Mouse (Mus musculus): Measurements from ENCODE around the gene Kat2a. TPM values are rescaled to one million over a fixed set of nuclear protein-coding genes. Genes with fewer than 3 reads are reported as not detected.
A peak's percentile ranks its signal among the peaks of the same experiment; 100 is the strongest.
"Not testable (repeated sequence)": the region's sequence is repeated elsewhere in the genome, so short reads cannot be mapped to it uniquely, and the experiment has no call there.

The Kat2a gene
- polyA plus RNA-seq, 1 experiment from 2014 or later, result 62.2 TPM

DNA sequence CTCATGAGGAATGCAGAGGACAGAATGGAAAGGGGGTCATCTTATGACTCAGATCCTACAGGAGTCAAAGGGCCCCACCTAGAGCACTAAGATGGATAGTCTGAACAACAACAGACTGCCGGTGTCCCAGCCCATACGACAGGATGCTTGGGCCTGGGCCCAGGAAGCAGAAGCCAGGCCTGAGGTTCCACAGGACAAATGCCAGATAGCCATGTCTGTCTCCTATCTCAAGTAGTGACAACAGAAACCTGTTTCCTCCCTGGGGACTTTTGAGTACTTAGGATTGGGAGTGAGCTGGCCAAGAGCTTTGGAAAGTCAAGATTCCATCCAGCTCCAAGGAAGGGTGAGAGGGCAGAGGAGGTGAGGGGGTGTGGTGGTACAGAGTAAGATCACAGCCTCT is 40.3 kb downstream of the Kat2a start:
- H3K4me3 ChIP-seq (ENCODE audit: low read length), result no peak overlapping the region
- H3K9ac ChIP-seq (ENCODE audit: low read depth, low read length), result no peak overlapping the region
- no peak overlapping the region for H3K4me2 ChIP-seq (ENCODE audit: low read length)
- H3K9me3 ChIP-seq (ENCODE audit: control insufficient read depth, low read length), result 0 out of 2 replicates have a peak, but pooled peaks cover 2% of the 10 kb centered on the region
- H3K27ac ChIP-seq (ENCODE audit: low read depth, low read length), result no peak overlapping the region
- no peaks in the 10 kb centered on the region for H3K36me3 ChIP-seq (ENCODE audit: control insufficient read depth, insufficient read depth, low read length)
- ATAC-seq, result no peak
- H3K27me3 ChIP-seq (replicated peaks; ENCODE audit: control insufficient read depth, insufficient read depth, low read length), result 0 out of 2 replicates have a peak, but pooled peaks cover 2% of the 10 kb centered on the region
- peaks cover 4% of the 10 kb centered on the region; the same call in 1 of the 2 replicates for H3K4me1 ChIP-seq (ENCODE audit: control insufficient read depth, insufficient read depth, low read depth, low read length)
- WGBS, result 49% methylated on average over 2 of the region's 2 CpGs

DNA sequence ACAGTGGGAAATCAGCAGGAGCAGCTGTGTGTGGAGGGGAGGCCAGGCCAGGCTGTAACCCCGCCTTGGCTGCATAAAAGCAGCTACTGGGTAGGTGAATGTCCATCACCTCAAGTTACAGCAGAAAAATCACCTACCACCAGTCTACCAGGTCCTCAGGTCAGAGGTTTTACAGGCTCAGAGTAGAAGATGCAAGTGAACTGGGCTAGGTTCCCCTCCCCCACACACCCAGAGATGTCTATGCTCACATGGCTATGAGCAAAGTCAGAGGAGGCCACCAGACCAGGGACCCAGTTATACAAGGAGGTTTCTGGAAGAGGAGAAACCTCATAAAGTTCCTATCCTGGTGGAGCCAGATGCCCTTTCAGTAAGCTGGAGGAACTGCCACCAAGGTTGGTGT is 41.2 kb downstream of the Kat2a start:
- Histone ChIP-seq H3K27ac (ENCODE audit: low read depth, low read length) (no peak overlapping the region), H3K36me3 (ENCODE audit: control insufficient read depth, insufficient read depth, low read length) (no peaks in the 10 kb centered on the region)
- WGBS, result 71% methylated on average over 1 of the region's 1 CpGs

DNA sequence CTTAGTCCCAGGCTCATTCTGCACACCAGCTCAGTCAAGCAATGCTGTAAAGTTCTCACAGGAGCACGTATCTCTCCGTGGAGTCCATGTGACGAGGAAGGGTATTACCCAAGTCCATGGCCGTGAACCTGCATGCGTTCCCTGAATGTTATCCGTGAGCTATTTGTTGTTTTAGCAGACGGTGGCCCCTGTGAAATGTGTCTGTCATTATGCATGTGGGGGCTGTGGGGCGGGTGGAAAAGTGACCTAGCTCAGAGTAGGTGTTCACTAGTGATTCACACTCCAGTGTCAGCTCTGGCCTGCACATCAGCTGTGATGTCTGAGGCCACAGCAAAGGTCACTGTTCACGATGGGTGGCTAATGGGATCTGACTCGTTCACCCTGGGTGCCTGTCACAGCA is 52.5 kb downstream of the Kat2a start:
- Histone ChIP-seq H3K9me3 (ENCODE audit: control insufficient read depth, low read length) (no peaks in the 10 kb centered on the region), H3K4me2 (ENCODE audit: low read length) (no peak overlapping the region), H3K27me3 (replicated peaks; ENCODE audit: control insufficient read depth, insufficient read depth, low read length) (no peaks in the 10 kb centered on the region), H3K9ac (ENCODE audit: low read depth, low read length) (no peak overlapping the region), H3K36me3 (ENCODE audit: control insufficient read depth, insufficient read depth, low read length) (no peaks in the 10 kb centered on the region), H3K27ac (ENCODE audit: low read depth, low read length) (no peak overlapping the region), H3K4me3 (ENCODE audit: low read length) (no peak overlapping the region), H3K4me1 (ENCODE audit: control insufficient read depth, insufficient read depth, low read depth, low read length) (no peaks in the 10 kb centered on the region; the same call in 1 of the 2 replicates)
- WGBS, result 76% methylated on average over 10 of the region's 10 CpGs
- ATAC-seq, result no peak

More for the DNA sequence above, 41.2 kb downstream of the Kat2a start:
- Histone ChIP-seq H3K9me3 (ENCODE audit: control insufficient read depth, low read length) (0 out of 2 replicates have a peak, but pooled peaks cover 2% of the 10 kb centered on the region), H3K4me1 (ENCODE audit: control insufficient read depth, insufficient read depth, low read depth, low read length) (peaks cover 4% of the 10 kb centered on the region; the same call in 1 of the 2 replicates), H3K9ac (ENCODE audit: low read depth, low read length) (no peak overlapping the region), H3K4me2 (ENCODE audit: low read length) (no peak overlapping the region), H3K4me3 (ENCODE audit: low read length) (no peak overlapping the region), H3K27me3 (replicated peaks; ENCODE audit: control insufficient read depth, insufficient read depth, low read length) (0 out of 2 replicates have a peak, but pooled peaks cover 2% of the 10 kb centered on the region)
- ATAC-seq, result no peak

DNA sequence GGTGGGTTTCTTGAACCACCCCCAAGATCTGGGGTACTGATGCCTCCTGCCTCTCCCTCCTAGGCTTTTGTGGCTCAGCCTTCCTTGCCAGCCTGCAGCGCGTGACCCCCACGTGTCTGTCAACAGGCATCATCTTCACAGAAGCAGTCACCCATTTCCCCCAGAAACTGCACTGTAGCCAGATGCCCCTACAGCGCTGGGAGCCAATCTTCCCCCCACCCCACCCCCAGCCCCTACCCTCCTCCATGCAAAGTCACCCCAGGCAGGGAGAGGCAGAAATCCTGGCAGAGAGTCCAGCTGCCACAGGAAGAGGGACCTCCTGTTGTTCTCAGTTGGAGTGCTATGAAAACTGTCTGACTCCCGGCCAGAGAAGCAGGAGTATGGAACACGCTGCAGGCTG is 55.8 kb downstream of the Kat2a start:
- H3K4me2 ChIP-seq (ENCODE audit: low read length), result no peak overlapping the region
- WGBS, result 12% methylated on average over 6 of the region's 6 CpGs
- no peaks in the 10 kb centered on the region for H3K36me3 ChIP-seq (ENCODE audit: control insufficient read depth, insufficient read depth, low read length)
- H3K27ac ChIP-seq (ENCODE audit: low read depth, low read length), result no peak overlapping the region
- H3K9ac ChIP-seq (ENCODE audit: low read depth, low read length), result no peak overlapping the region
- no peaks in the 10 kb centered on the region for H3K9me3 ChIP-seq (ENCODE audit: control insufficient read depth, low read length)
- no peaks in the 10 kb centered on the region; the same call in 1 of the 2 replicates for H3K4me1 ChIP-seq (ENCODE audit: control insufficient read depth, insufficient read depth, low read depth, low read length)
- H3K27me3 ChIP-seq (replicated peaks; ENCODE audit: control insufficient read depth, insufficient read depth, low read length), result peaks cover 4% of the 10 kb centered on the region
- no peak overlapping the region for H3K4me3 ChIP-seq (ENCODE audit: low read length)
- peak; percentile 52; the same call in 1 of the 2 replicates for ATAC-seq

DNA sequence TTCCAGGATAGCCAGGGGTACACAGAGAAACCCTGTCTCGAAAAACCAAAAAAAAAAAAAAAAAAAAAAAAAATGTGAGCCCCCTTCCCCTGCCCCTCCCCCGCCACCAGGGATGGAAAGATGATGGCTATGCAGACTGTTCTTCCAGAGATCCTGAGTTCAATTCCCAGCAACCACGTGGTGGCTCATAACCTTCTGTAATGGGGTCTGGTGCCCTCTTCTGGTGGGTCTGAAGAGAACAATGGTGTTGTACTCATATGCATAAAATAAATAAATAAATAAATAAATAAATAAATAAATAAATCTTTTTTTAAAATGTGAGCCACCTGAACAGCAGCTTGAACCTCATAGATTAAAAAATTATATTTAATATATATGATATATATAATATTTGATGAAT is 56.7 kb downstream of the Kat2a start:
- H3K27ac ChIP-seq (ENCODE audit: low read depth, low read length); H3K9ac ChIP-seq (ENCODE audit: low read depth, low read length); H3K27me3 ChIP-seq (replicated peaks; ENCODE audit: control insufficient read depth, insufficient read depth, low read length); H3K4me2 ChIP-seq (ENCODE audit: low read length); H3K4me1 ChIP-seq (ENCODE audit: control insufficient read depth, insufficient read depth, low read depth, low read length); H3K36me3 ChIP-seq (ENCODE audit: control insufficient read depth, insufficient read depth, low read length); H3K9me3 ChIP-seq (ENCODE audit: control insufficient read depth, low read length); ATAC-seq; H3K4me3 ChIP-seq (ENCODE audit: low read length): not testable (repeated sequence)
- 57% methylated on average over 3 of the region's 3 CpGs for WGBS

Other genes starting within 250 kb of the Kat2a start
- 9.1 and 10.4 TPM in 2 replicates for gene Klhl11, start 239.7 kb downstream of the Kat2a start, polyA plus RNA-seq (2015; fragmentation: Nextera tagmentation; extraction: Ambion mirVana)
- gene Acly, start 184.5 kb downstream of the Kat2a start, polyA plus RNA-seq (2015; fragmentation: Nextera tagmentation; extraction: Ambion mirVana), result 215 and 253 TPM in 2 replicates
- 2.2 and 2.5 TPM in 2 replicates for gene Ttc25, start 166.9 kb downstream of the Kat2a start, polyA plus RNA-seq (2015; fragmentation: Nextera tagmentation; extraction: Ambion mirVana)
- gene Cnp, start 137.6 kb downstream of the Kat2a start, polyA plus RNA-seq (2015; fragmentation: Nextera tagmentation; extraction: Ambion mirVana), result 72.6 and 85.0 TPM in 2 replicates
- 99.1 and 103 TPM in 2 replicates for gene Nkiras2, start 93.2 kb downstream of the Kat2a start, polyA plus RNA-seq (2015; fragmentation: Nextera tagmentation; extraction: Ambion mirVana)
- 290 and 293 TPM in 2 replicates for gene Dnajc7, start 92.3 kb downstream of the Kat2a start, polyA plus RNA-seq (2015; fragmentation: Nextera tagmentation; extraction: Ambion mirVana)
- gene Zfp385c, start 20.0 kb downstream of the Kat2a start, polyA plus RNA-seq (2015; fragmentation: Nextera tagmentation; extraction: Ambion mirVana), result 2.0 and 2.3 TPM in 2 replicates
- 2.5 and 2.6 TPM in 2 replicates for gene Dhx58, start 8.2 kb downstream of the Kat2a start, polyA plus RNA-seq (2015; fragmentation: Nextera tagmentation; extraction: Ambion mirVana)
- 0.34 TPM in 1 of 2 replicates, not detected in the other for gene Hspb9, start 1.4 kb upstream of the Kat2a start, polyA plus RNA-seq (2015; fragmentation: Nextera tagmentation; extraction: Ambion mirVana)
- gene Rab5c, start 25.8 kb upstream of the Kat2a start, polyA plus RNA-seq (2015; fragmentation: Nextera tagmentation; extraction: Ambion mirVana), result 43.7 and 43.8 TPM in 2 replicates
- gene Kcnh4, start 47.5 kb upstream of the Kat2a start, polyA plus RNA-seq (2015; fragmentation: Nextera tagmentation; extraction: Ambion mirVana), result 8.9 and 10.0 TPM in 2 replicates
- 0.48 and 0.59 TPM in 2 replicates for gene Hcrt, start 50.5 kb upstream of the Kat2a start, polyA plus RNA-seq (2015; fragmentation: Nextera tagmentation; extraction: Ambion mirVana)
- gene Ghdc, start 58.5 kb upstream of the Kat2a start, polyA plus RNA-seq (2015; fragmentation: Nextera tagmentation; extraction: Ambion mirVana), result 8.2 and 9.6 TPM in 2 replicates
- 15.0 and 18.9 TPM in 2 replicates for gene Stat5b, start 138.3 kb upstream of the Kat2a start, polyA plus RNA-seq (2015; fragmentation: Nextera tagmentation; extraction: Ambion mirVana)
- 1.8 and 2.4 TPM in 2 replicates for gene Stat5a, start 146.9 kb upstream of the Kat2a start, polyA plus RNA-seq (2015; fragmentation: Nextera tagmentation; extraction: Ambion mirVana)
- gene Stat3, start 227.1 kb upstream of the Kat2a start, polyA plus RNA-seq (2015; fragmentation: Nextera tagmentation; extraction: Ambion mirVana), result 49.2 and 49.5 TPM in 2 replicates